Mouse (Mus musculus) intestine, postnatal 0 days (tissue): ENCODE measurements around the gene BC028528. TPM values are rescaled to one million over a fixed set of nuclear protein-coding genes. Genes with fewer than 3 reads are reported as not detected.

Experiments
- ATAC-seq: fragments of 200-750 bp; cut with Nextera tagmentation; 2 replicates; pipeline ENCODE4 v1.8.0; 2017; ENCODE audit warnings: mild to moderate bottlenecking, moderate TSS enrichment, moderate library complexity
- H3K27ac ChIP-seq: fragments of 300-500 bp; sonication (generic); 2 replicates; pipeline ENCODE4 v1.5.1; 2014; ENCODE audit warnings: mild to moderate bottlenecking, low read depth, low read length, moderate library complexity
- H3K27me3 ChIP-seq: fragments of 300-500 bp; sonication (generic); replicated peaks from 2 replicates; pipeline ENCODE4 v1.6.1; 2014; ENCODE audit warnings: low read length, mixed read lengths; ENCODE audit not compliant: control insufficient read depth, insufficient read depth
- H3K36me3 ChIP-seq: fragments of 300-500 bp; sonication (generic); 2 replicates; pipeline ENCODE4 v1.6.1; 2014; ENCODE audit warnings: mild to moderate bottlenecking, moderate library complexity; ENCODE audit not compliant: control insufficient read depth, insufficient read depth
- H3K4me1 ChIP-seq: fragments of 300-500 bp; sonication (generic); replicated peaks from 2 replicates; pipeline ENCODE4 v1.6.1; 2014; ENCODE audit warnings: antibody characterized with exemption, low read length, mixed read lengths; ENCODE audit not compliant: control insufficient read depth, insufficient read depth
- H3K4me2 ChIP-seq: fragments of 300-500 bp; sonication (generic); replicated peaks from 2 replicates; pipeline ENCODE4 v1.6.1; 2014; ENCODE audit warnings: low read depth, mild to moderate bottlenecking, moderate library complexity
- H3K4me3 ChIP-seq: fragments of 300-500 bp; sonication (generic); 2 replicates; pipeline ENCODE4 v1.5.1; 2014; ENCODE audit warnings: low read depth, low read length
- H3K9ac ChIP-seq: fragments of 300-500 bp; sonication (generic); 2 replicates; pipeline ENCODE4 v1.6.1; 2014; ENCODE audit warnings: mild to moderate bottlenecking, low read depth, low read length
- H3K9me3 ChIP-seq: fragments of 300-500 bp; sonication (generic); 2 replicates; pipeline ENCODE4 v1.6.1; 2016; ENCODE audit warnings: mixed run types; ENCODE audit not compliant: control insufficient read depth
- CTCF ChIP-seq: sonication (generic); IDR thresholded peaks from 2 replicates; pipeline ENCODE4 v1.5.1; 2016; ENCODE audit warnings: low read depth, mild to moderate bottlenecking, control low read depth, antibody characterized with exemption, moderate library complexity
- WGBS: fragments of 180-500 bp; shearing (Covaris S2); extraction: QIAGEN DNeasy Blood & Tissue Kit; methylation state at CpG from one replicate; pipeline ENCODE4 v1.1.7; 2014; 5-methylcytosine and 5-hydroxymethylcytosine counted together
- polyA plus RNA-seq: library from polyadenylated mRNA; unstranded; fragments of >200 nt; fragmentation: Nextera tagmentation; extraction: Ambion mirVana; gene quantifications from 2 replicates; pipeline ENCODE4 v1.2.1, GENCODE M21; 2015

Gene BC028528
- polyA plus RNA-seq = 10.9 and 11.9 TPM in 2 replicates

DNA sequence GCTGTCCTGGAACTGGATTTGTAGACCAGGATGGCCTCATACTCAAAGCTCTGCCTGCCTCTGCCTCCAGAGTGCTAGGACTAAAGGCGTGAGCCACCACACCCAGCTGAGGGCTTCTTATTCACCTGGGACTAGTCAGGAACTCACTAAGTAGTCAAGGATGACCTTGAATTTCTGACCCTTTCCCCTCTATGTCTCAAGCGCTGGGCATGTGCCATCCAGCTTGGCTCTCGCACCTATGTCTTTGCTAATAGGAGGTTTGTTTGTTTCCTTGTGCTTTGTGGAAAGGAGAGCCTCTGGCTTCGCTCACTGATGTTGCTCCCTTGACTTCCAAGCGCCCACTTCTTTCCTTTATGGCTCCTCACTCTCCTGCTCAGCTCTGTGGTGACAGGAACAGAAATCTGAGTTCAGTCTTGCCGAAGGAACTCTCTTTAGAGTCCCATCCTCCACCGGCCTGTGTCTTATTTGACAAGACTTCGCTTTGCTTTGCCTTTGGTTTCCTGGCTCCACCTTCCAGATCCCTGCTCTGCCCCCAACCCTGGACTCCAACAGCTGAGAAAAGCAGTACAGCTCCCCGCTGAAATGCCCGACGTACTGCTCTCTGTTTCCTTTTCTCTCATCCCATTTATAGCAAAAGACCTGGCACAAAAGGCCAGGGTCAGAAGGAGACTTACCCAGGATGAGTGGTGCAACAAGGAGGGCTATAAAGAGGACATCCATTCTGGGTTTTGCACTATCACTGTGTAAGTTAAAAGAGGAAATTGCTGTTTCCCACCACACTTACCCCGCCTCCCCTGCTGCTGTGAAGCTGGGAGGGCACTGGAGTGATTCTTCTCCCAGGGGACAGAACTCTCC lies at the start of gene BC028528:
TSS of gene BC028528 (minus strand) at position 795 of the 855 bp plus-strand sequence.
- no peak for ATAC-seq
- Histone ChIP-seq H3K4me3 (peak within 1 kb of the TSS; percentile 27), H3K9ac (peak within 1 kb of the TSS; percentile 26; the same call in 1 of the 2 replicates), H3K4me1 (0 out of 2 replicates have a peak, but pooled peaks cover 3% of the 10 kb centered on the region), H3K36me3 (no peaks in the 10 kb centered on the region), H3K27me3 (no peaks in the 10 kb centered on the region), H3K9me3 (no peaks in the 10 kb centered on the region), H3K4me2 (peak within 1 kb of the TSS; percentile 44), H3K27ac (peak within 1 kb of the TSS; percentile 41)
- 28% methylated on average over 12 of the region's 12 CpGs for WGBS
- no peak for TF ChIP-seq CTCF

DNA sequence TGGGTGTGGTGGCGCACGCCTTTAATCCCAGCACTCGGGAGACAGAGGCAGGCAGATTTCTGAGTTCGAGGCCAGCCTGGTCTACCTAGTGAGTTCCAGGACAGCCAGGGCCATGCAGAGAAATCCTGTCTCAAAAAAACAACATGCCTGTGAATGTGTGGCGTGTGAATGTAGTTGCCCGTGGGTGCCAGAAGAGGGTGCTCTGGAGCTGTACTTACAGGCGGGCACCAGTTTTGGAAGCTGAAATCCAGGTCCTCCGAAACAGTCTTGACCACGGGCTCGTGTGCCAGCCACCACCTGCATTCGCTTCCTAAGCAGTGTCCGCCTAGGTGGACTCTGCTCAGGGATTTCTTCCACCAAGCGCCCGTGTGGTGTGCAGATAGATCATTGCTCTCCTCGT lies 47.0 kb upstream of the BC028528 start:
- WGBS = 95% methylated on average over 15 of the region's 15 CpGs

DNA sequence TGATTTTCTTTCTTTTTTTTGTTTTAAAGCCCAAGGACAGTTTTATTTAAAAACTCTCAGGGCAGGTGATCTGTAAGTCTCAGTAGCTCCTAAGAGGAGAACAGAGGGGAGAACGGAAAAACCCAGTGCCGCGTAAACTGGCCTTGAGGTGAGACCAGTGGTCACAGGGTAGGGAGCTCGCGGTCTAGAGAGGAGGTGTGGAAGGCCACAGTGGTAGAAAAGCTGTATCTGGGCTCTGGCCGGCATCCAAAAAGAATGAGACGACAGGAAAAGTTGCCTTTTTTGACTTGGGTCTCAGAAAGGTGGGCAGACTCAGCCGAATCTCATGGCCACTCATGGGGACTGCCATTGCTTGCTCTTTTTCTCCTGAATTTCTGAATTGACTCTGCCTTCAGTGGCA lies 46.4 kb upstream of the BC028528 start:
- peaks cover 79% of the 10 kb centered on the region for H3K36me3 ChIP-seq
- no peak overlapping the region for H3K4me3 ChIP-seq
- TF ChIP-seq CTCF = no peak
- no peaks in the 10 kb centered on the region for H3K4me1 ChIP-seq
- 93% methylated on average over 8 of the region's 8 CpGs for WGBS
- H3K27me3 ChIP-seq = no peaks in the 10 kb centered on the region
- no peaks in the 10 kb centered on the region for H3K9me3 ChIP-seq
- H3K4me2 ChIP-seq = no peak overlapping the region
- no peak overlapping the region for H3K9ac ChIP-seq
- no peak overlapping the region for H3K27ac ChIP-seq
- no peak for ATAC-seq

More for the DNA sequence above, 47.0 kb upstream of the BC028528 start:
- Histone ChIP-seq H3K4me3 (no peak overlapping the region), H3K9me3 (no peaks in the 10 kb centered on the region), H3K4me2 (no peak overlapping the region), H3K27me3 (no peaks in the 10 kb centered on the region), H3K36me3 (peaks cover 76% of the 10 kb centered on the region), H3K4me1 (no peaks in the 10 kb centered on the region), H3K9ac (no peak overlapping the region), H3K27ac (no peak overlapping the region)
- no peak for ATAC-seq
- TF ChIP-seq CTCF = peak; percentile 59

DNA sequence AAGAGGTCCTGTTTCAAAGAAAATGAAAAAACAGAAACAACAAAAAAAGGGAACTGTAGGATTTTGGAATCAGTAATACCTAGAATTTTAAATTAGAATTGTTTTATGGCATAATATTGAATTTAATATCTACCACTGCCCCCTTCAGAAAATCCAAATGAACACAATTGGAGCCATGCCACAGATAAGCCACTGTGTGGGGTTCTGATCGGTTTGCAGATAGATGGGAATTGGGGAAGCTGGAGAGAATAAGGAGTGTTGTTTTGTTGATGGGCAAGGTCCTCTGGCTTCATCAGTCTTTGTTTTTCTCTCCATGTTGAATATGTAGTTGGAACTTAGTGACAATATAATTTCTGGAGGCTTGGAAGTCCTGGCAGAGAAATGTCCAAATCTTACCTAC lies 42.6 kb upstream of the BC028528 start:
- TF ChIP-seq CTCF = no peak
- H3K4me1 ChIP-seq = no peaks in the 10 kb centered on the region
- H3K27ac ChIP-seq = no peak overlapping the region
- no peak overlapping the region for H3K4me2 ChIP-seq
- no peak overlapping the region for H3K4me3 ChIP-seq
- peaks cover 50% of the 10 kb centered on the region for H3K36me3 ChIP-seq
- no peaks in the 10 kb centered on the region for H3K27me3 ChIP-seq
- ATAC-seq = no peak
- WGBS = 79% methylated on average over 1 of the region's 1 CpGs
- H3K9ac ChIP-seq = no peak overlapping the region
- no peaks in the 10 kb centered on the region for H3K9me3 ChIP-seq

DNA sequence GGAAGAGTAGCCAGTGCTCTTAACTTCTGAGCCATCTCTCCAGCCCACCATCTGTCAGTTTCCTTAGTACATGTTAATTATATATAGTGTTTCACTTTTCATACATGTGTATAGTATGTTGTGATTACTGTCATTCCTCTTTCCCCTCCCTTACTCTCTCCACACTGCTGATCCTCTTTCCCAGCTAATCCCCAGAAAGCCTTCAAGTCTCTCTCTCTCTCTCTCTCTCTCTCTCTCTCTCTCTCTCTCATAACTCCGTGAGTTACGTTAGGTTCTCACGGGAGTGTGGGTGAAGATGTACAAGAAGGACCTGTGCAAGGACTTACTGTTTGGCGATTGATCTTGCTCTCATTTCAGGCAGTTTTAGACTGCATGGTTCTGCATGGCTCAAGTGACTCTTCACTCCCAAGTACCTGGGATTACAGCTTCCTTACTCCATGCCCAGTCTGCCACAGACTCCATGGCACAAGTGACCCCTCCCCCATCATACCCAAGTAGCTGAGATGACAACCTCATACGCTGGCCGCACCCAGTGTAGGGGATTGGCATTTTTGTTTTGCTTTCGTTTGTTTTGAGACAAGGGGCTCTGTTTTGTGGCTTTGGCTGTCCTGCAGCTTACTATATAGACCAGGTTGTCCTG lies 41.4 kb upstream of the BC028528 start:
- no peak for ATAC-seq
- Histone ChIP-seq H3K27ac (no peak overlapping the region), H3K27me3 (no peaks in the 10 kb centered on the region), H3K4me3 (no peak overlapping the region), H3K4me2 (no peak overlapping the region), H3K36me3 (peaks cover 38% of the 10 kb centered on the region), H3K9ac (no peak overlapping the region), H3K9me3 (no peaks in the 10 kb centered on the region), H3K4me1 (no peaks in the 10 kb centered on the region)
- no peak for TF ChIP-seq CTCF
- 95% methylated on average over 7 of the region's 7 CpGs for WGBS

DNA sequence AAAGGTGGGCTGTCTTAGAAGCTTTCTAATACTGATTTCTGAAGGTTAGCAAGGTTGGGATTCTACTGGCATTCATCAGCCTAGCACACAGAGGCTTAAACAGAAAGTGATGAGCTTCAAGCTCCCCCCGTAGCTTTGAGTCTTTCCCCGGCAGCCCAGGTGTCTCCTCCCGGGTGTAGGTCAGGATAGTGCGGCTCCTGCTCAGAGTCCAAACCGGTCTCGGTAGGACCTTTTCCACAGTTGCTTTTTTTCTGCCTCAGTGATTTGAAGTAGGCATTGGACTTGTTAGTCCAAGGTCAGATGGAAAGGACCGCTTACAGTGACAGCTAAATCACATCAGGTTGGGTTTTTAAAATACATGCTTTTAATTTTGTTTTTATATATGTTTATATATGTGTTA lies 40.8 kb upstream of the BC028528 start:
- Histone ChIP-seq H3K27me3 (no peaks in the 10 kb centered on the region), H3K9me3 (no peaks in the 10 kb centered on the region), H3K4me3 (no peak overlapping the region), H3K27ac (no peak overlapping the region), H3K4me2 (no peak overlapping the region), H3K9ac (no peak overlapping the region), H3K36me3 (peaks cover 31% of the 10 kb centered on the region), H3K4me1 (no peaks in the 10 kb centered on the region)
- TF ChIP-seq CTCF = no peak
- 79% methylated on average over 7 of the region's 7 CpGs for WGBS
- no peak for ATAC-seq
